Mouse (Mus musculus): ENCODE results near the gene Nup133.
"Not testable (repeated sequence)": the region's sequence is repeated elsewhere in the genome, so short reads cannot be mapped to it uniquely, and the experiment has no call there.

The Nup133 gene

DNA sequence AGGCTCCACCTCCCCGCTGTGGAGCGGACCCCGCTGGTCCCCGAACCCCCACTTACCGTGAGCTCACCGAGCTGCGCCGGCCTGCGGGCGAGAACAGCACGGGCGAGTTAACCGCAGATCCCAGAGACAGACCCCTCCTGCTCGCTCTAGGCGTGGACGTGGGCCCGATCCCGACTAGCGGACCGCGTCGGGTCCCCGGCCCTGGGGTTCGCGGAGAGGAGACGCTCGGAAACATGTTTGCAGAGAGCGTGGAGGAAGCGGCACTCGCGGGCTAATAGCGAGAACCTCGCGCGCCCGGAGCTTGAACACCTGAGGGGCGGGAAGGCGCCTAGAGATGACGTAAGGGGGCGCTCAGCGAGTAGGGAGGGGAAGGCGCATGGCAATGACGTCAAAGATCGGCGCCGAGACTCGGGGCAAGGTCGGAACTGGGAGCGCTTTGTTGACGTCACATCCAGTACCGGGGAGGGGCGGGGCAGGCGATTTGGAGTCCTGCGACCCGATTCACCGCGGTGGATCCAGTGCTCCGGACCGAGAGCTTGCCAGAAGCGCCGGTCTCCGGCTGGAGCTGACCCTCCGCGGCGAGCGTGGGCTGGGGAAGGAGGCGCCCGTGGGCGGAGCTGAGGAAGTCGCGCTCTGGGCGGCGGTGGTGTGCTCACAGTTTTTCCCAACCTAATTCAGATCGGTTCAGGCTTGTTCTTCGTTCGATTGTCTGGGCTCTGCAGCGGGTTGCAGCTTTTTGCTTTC is at the start of gene Nup133:
Gene Nup133, minus strand, starts transcription at position 324 of the 744 bp plus-strand sequence.
- peak; percentile 100 for DNase-seq

- no peak for DNase-seq
Measured at GRCm38 (mm10) chr8:123993997-123994396, 44.9 kb upstream of the Nup133 start.

DNA sequence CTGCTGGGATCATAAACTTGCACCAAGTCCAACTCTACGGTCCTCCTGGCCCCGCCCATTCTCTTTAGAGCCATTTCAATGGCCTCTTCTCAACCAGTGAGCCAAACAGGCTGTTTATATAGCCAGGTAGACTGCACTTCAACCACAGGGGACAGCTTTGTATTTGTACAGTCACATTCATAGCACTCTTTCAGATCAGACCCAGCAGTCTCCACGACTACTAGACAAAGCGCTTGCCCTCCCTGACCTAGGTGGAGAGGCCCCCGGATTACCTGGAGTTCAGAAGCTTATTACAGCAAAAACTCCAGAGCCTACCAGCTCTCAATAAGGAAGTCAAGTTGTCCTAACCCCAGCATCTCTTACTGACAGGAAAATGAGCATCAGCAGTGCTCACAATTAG is 44.5 kb upstream of the Nup133 start:
- no peak for DNase-seq

GRCm38 (mm10) chr8:123992587-123992986 is 43.5 kb upstream of the Nup133 start:
- no peak for DNase-seq

- DNase-seq = no peak
Measured at GRCm38 (mm10) chr8:123990277-123991049, 41.4 kb upstream of the Nup133 start.

GRCm38 (mm10) chr8:123989128-123989527 is 40.1 kb upstream of the Nup133 start:
- DNase-seq = no peak

DNA sequence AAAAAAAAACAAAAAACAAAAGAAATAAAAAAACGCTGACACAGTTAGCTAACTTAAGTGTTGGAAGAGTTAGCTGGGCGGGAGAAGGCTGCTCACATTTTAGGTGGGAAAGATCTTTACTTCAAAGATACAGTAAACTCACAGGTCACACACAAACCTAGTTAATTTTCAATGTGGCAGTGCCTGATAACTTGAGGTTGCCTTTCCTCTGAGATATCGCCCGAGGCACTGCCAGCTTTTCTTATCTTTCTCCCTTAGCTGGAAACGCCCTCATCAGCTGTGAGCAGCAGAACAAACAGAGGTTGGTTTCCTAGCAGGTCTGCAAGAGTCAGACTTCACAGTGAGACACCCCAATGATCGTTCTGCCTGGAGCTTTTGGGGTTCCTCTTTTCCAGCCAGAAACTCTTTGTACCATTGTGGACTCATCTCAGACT is 39.6 kb upstream of the Nup133 start:
- no peak for DNase-seq

DNA sequence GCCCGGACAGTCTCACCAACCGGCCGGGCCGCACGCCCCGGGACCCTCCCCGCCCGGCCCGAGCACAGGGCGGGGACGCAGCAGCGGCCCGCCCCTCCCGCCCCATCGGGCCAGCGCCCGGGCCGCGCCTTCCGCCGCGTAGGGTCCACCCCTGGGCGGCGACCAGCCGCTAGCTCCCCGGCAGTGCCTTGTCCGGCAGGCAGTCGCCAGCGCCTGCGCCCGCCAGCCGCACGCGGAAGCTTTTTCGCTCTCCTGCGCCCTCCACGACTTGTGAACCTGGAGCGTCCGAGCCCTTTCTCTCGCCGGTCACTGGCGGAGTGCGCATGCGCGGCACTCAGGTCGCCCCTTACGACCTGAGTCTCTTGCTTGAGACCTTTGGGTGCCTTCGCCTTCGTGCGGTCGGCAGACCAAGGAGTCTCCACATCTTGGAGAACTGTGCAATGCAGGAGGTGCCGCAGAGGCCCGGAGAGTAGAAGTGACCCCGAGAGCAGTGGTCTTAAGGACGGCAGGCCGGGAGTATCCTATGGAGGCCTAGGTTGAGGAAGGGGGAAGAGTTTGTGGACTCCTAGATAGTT is 33.8 kb upstream of the Nup133 start, which contains the start of gene Abcb10:
Gene Abcb10, minus strand, starts transcription at position 297 of the 575 bp plus-strand sequence.
- DNase-seq = peak; percentile 70

GRCm38 (mm10) chr8:123982291-123982793 is 33.3 kb upstream of the Nup133 start:
- peak; percentile 32 for DNase-seq

- peak; percentile 32 for DNase-seq
Measured at GRCm38 (mm10) chr8:123981674-123982073, 32.6 kb upstream of the Nup133 start.

GRCm38 (mm10) chr8:123980239-123980638 is 31.2 kb upstream of the Nup133 start:
- no peak for DNase-seq

DNA sequence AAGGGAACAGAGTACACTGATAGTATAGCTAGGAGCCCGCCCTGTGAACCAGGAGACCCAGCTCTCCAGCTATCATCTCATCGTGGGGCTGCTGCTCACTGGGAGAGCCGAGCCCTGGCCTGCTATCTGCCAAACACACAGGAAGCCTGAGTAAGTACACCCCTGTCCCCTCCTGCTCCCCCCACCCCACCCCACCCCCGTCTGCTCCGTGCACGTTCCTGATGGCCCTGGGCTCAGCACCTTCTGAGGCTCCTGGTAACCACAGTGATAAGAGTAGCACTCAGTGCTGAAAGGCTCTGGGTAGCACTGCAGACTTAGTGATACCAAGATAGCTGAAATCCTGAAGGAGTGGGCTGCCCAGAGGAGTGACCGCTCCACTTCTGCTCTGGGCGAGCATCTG is 29.9 kb upstream of the Nup133 start:
- DNase-seq = no peak

DNA sequence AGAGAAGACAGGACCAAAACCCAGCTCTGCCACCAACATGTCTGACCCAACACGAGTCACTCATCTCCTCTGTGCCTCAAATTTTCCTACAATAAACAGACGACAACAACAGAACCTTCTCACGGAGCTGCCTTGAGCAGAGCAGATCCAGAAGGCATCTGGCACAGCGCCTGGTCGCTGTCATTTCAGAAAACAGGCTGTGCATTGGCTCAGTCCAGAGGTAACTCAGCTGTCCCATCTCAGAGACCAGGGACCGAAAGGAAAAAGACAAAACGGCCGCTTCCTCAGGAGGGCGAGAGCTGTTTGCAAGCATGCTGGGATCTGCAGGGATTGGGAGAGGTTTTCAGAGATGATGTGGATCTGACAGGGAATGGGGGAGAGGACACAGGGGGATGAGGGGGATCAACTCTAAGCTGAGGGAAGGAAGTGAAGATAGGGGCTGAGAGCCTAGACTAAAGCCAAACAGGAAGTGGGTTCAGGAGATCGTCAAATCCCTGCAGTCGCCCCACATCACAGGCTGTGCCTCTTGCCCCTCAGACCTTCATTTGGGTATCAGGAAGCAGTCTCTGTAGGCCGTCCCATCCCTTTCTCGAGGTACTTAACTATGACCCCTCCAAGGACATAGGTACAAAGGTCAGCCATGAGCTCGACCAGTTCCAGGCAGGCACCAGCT is 29.2 kb upstream of the Nup133 start:
- DNase-seq = peak; percentile 28

GRCm38 (mm10) chr8:123977499-123977898 is 28.4 kb upstream of the Nup133 start:
- no peak for DNase-seq

DNA sequence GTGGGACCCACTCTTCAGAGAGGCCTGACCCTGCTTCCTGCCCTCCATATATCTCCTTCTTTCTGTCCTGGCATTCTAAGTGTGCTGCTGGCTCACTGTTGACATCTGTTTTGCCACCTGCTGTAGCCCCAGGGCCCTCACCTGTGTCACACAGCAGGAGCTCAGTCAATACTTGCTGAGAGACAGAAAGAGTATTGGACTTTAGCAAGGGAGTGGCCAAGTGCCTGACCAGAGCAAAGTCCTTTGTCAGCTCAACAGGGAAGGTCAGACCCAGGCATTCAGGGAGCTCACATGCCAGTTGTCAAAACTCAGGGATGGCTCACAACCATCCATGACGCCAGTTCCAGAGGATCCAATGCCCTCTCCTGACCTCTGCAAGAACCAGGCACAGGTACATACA is 24.4 kb upstream of the Nup133 start:
- DNase-seq = no peak

GRCm38 (mm10) chr8:123966896-123967295 is 17.8 kb upstream of the Nup133 start:
- DNase-seq = no peak

DNA sequence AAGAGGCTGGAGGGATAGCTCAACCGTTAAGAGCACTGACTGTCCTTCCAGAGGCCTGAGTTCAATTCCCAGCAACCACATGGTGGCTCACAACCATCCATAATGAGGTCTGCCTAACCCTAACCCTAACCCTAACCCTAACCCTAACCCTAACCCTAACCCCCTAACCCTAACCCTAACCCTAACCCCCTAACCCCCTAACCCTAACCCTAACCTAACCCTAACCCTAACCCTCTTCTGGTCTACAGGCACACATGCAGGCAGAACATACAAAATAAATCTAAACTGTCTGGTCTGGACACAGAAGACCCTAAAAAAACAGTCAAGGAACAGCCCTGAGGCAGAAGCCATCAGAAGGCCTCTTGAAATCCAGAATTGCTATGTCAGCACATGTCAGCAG is 12.3 kb upstream of the Nup133 start:
- no peak for DNase-seq

DNA sequence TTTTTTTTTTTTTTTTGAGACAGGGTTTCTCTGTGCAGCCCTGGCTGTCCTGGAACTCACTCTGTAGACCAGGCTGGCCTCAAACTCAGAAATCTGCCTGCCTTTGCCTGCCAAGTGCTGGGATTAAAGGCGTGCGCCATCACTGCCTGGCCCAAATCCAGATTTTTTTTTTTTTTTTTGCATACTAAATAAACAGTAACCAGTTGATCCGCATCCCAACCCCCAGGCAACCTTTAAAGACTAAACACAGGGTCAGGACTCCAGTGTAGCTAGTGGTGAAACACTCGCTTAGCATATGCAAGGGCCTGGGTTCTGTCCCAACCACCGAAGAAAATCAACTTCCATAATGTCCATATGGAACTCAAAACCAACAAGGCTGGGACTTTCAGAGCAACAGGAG is 11.5 kb upstream of the Nup133 start:
- not testable (repeated sequence) for DNase-seq

- DNase-seq = no peak
Measured at GRCm38 (mm10) chr8:123960056-123960455, 11.0 kb upstream of the Nup133 start.

DNA sequence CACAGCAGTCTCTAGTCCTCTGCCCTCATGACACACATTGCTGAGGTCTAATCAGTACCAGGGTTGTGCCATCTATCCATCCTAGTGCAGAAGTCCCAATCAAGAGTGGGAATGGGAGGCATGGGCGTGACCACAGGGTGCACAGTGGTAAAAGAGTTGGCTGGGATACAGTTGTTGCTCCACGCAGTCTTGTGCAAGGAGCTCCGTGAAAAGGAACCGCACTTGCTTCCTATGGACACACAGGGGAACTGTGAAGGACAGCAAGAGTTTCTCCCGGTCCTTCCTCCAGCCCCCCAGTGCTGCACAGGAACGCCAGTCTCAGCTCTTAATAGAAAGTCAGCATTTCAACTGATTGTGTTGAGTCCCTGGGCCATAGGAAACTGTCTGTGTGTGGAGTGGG is 10.4 kb upstream of the Nup133 start:
- no peak for DNase-seq

DNA sequence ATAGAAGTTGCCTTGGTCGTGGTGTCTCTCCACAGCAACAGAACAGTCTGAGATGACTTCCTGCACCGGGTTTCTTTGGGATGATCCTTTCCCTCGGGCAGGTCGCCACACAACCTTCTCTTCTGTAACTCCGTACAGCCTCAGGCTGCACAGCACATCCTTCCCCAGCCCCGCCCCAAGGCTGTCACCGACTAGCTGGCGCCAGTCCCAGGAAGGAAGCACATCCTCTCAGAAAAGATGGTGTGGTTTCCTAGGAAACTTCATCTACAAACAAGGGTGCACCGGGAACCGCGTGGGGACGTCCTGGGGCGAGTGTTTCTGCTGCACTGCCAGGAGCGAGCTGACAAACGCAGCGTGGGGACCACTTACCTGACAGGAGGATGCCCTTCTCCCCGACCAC is 9.1 kb upstream of the Nup133 start:
- peak; percentile 56 for DNase-seq

DNA sequence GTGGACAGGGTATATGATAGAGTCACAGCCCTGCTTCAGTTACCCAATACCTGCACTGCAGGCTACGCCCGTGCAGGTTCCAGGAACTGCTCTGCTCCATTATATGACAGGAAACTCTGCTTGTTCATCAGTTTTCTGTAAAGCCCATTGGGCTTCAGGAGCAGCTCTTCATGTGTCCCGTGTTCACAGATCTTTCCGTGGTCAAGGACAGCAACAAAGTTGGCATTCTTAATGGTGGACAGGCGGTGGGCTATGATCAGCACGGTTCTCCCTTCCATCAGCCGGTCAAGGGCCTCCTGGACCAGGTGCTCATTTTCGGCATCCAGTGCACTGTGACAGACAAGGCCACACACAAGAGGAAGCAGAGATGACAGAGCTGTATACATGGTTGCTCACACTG is 5.2 kb upstream of the Nup133 start:
- no peak for DNase-seq

DNA sequence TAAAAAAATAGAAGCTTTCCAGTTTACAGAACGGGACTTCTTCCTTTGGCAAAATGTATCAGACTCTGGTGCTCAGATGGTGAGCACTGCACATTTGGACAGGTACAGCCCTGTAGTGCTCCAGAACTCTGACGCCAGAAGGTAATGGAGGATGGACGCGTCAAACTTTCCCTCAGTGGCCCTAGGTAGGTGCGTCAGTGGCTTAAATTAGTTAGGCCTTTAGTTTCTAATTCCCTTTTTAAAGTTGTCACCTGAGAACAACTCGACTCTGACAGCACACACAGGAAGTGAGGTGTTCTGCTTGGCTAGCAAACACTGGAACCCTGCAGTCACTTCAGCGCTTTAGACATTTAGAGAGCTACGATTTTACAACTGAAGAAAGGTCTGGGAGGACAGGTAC is 4.6 kb upstream of the Nup133 start:
- DNase-seq = no peak
